Mouse (Mus musculus): ENCODE data around the gene Sox8.

Sox8 gene

DNA sequence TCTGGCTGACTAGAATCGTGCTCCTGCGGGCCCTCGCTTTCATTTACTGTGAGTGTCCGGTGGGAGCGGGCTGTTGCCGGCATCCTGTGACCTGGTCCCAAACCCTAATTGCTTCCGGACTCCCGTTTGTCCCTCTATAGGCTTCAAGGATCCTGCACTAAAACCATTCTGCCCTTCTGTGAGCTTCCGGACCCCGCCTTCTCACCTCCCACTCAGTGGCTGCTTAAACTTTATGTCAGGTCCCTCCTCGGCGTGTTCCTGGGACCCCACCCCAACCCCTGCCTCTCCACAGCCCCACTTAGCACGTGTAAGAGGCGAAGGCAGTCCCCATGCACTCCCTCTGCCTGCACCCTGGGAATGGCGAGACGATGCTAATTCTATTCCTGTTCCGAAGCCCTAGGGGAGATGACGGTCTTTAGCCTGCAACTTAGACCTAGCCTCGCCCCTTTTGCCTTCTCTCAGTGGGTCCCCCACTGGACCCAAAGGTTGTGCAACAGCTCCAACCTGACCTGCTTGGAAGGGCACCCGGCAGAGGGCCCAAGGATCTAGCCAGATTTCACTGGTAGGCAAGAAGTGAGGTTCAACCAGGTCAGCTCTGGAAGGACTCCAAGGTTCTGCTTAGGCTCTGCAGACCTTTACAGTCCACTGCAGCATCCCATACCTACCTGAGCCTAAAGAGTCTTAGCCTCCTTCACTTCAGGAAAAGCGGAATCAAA lies 9.0 kb upstream of the Sox8 start:
- no peak for DNase-seq

DNA sequence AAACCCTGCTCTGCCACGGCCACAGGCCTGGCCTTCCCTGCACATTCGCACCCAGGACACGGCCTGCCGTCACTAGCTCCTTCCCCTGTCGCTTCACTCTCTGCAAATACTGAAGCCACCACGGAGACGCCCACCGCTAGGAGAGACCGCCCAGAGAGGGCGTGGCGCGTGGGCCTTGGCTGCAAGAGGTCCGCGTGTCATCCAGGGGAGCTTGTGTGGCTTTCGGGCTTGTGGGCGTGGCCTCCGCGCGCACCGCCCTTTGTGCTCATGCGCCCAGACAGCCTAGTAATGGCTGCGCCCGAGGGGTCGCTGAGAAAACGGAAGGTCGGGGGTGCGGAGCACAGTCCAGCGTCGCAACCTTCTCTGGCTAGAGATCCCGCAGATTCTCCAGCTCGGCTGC lies 8.4 kb upstream of the Sox8 start, which contains the start of gene Lmf1:
Gene Lmf1 (plus strand): TSS at position 166 of the 400 bp plus-strand sequence.
- peak; percentile 98 to 99 for DNase-seq

DNA sequence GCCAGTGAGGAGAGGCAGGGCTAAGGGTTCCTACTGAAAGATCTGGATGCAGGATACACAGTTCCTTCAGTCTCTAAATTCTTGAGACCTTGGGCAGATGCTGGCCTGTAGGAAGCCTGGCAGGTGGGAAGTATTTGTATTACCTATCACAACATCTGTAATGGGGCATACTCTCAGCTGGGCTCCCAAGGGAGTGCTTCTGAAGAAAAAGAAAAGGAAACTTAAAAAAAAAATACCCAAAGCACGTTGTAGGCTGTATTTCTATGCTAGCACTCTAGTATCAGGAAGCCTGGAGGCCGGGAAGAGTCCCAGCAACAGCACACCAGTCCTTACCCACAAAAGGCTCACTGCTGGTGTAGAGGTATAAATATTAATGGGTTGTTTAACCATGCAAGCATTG lies 7.2 kb upstream of the Sox8 start:
- DNase-seq, result no peak

DNA sequence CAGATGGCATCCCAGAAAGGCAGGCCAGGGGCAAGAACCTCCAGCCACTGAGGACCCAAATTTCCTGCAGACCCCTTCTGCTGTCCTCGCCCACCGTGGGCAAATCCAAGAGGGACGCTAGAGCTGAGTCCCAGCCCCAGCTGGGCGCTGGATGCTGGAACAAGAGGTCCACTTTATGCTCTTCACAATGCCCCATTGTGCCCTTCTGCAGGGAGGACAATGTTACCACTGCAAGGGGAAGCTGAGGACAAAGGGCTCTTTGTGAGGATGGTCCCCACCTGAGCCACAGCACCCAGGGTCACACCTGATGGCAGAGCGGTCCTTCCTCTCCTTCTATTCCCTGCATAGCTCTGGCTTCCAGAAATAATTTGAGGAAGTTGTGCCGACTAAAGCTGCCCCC lies 6.8 kb upstream of the Sox8 start:
- no peak for DNase-seq

DNA sequence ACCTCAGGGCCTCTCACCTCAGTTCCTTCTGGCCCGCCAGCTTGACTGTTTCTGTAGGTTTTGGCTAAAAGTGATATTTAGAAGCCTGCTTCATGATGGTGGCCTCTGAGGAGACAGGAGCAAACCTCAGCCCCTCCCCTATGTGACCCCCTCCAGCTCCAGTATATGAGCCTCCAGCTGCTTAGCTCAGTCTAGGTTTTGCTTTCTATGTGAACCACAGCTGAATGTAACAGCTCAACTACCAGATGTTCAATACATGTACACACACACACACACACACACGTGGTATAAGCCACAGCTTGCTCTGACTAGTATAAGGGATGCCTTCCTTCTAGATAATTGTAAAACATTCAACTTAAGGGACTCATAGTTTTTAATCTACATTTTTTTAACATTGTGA lies 5.5 kb upstream of the Sox8 start:
- no peak for DNase-seq

DNA sequence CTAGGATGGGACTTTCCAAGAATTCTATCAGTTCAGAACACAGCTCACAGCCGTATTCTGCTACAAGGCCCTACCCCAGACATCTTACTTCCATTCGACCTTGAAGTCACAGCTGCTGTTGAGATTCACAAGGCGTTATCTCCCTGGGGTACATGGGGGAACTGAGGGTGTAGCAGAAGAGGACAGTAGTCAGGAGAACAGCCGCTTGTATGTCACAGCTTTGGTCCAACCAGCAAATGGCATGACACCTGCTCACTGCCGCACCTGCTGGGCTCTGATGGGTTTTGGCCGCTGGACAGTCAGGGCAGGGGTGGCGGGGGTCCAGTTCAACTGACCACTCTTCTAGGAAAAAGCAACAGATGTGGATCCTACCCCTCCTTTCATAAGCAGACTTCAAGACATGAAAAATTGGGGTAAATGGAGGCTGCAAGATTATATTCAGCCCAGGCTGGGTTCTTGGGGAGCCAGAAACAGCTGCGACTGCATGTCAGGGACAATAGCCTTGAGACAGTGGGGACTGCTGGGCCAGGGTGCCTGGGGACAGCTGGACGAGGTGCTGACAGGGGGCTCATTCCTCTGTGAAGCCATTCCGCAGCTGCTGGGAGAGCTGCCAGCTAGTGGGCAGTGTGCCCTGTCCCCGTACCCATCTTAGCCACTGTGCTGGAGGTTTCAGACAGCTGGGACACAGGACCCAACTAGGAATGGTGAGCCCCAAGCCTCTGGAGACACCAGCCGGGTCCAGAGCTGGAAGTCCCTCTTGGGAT lies 4.9 kb upstream of the Sox8 start:
- DNase-seq, result no peak

DNA sequence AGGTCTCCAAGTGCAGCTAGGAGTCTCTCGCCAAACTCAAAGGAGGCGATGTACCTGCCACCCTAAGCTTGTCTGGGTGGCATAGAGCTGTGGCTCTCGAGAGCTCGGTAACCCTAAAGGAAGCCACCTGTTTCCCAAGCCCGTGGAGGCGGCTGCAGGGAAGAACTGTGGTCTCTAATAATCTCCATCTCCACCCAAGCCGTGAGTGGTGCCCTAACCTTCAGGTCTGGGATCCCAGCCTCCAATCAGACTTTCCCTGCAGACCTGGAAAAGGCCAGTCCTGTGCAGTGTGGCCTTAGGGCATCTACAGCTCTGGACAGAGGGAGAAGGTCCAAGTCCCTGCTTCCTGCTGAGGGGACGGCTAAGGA lies 951 bp upstream of the Sox8 start:
- no peak for DNase-seq

DNA sequence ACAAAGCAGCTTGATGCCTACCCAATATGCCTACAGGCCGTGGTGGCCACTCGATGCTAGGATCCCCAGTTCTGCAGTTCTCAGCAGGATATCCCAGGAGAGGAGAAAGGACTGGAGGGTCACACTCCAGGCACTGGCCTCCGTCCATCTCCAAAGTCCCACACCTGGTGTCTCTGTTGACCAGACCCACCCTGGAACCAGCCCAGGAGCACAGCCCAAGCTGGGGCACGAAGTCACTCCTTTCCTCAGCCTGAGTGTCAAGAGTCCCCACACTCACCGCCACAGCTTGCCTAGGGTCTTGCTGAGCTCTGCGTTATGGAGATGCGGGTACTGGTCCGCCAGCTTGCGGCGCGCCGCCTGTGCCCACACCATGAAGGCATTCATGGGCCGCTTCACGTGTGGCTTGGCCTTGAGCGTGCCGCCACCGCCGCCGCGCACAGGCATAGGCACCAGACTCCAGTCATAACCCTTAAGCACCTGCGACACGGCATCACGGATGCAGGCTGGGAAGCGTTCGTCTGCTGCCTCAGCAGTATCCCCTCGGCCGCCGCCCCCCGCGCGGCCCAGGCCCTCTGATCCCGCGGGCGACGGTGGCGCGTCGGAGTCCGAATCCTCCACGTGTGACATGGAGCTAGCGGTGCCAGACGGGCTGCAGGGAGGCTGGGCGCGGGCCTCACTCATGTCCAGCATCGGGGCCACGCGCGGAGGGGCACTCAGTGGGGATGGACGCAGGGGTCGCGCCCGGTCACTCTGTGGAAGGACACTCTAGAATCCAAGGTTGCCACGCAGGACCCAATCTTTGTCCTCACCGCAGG lies 446 bp downstream of the Sox8 start:
- peak in 1 of 2 experiments; percentile 43 for DNase-seq

DNA sequence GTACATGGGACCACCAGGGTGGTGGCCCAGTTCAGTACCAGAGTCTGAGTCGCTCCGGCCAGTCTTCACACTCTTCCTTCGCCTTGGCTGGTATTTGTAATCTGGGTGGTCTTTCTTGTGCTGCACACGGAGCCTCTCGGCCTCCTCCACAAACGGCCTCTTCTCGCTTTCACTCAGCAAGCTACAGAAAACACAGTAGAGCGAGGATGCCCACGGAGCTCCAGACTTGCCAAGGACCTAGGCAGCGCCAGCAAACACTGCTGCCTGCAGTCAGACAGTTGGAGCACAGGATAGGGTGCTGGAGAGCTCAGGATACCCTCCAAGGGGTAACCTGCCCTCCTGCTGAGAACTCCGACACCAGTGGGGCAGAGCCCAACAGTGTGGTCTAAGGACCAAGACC lies 1.6 kb downstream of the Sox8 start:
- DNase-seq, result no peak

DNA sequence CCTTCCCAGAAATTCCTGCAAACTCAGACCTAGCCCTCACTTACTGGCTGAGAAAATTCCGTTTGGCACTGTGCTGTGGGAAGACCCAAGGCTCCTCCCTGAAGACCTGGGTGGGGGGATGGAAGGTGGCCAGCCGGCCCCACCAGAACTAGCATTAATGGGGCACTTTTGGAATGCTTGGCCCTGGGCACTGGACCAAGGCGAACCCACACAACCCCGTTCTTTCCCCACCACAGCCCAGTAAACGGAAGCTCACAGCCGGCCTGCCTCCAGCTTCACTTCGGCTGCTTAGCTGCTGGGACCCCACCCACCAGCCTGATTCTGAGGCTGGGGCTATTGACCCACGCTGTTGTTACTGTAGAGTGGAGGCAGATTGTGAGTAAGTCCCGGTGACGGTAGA lies 2.3 kb downstream of the Sox8 start:
- DNase-seq, result peak in 1 of 2 experiments; percentile 17

DNA sequence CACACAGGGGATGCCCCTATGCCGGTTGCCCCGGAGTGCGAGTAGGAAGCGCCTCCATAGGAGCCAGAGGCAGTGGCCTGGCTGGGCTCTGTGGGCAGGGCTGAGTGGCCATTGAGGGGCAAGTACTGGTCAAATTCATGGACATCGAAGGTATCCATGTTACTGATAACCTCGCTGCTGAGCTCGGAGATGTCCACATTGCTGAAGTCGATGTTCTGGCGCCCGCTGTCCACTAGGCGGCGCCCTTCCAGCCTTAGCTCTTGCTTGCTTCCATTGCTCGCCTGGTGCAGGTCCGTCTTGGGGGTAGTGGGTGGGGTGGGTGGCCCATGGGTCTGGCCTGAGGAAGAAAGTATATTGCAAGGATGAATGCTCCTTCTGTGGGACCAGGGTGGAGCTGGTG lies 2.7 kb downstream of the Sox8 start:
- peak; percentile 82 to 83 for DNase-seq

DNA sequence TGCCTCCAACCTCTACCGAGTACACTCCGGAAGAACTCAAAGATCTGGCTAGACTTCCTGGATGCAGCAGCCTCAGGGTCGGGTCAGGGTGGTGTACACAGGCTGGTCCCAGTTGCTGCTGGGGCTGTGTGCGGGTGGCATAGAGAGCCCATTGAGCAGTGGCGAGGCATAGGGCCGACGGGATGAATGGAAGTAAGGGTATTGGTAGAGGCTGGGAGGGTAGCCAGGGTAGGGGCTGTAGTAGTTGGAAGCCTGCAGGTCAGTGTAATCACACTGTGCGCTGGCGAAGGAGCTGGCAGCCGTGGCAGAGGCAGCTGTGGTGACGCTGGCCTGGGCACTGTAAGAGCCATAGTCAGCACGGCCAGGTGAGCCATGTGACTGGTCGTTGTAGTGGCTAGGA lies 3.2 kb downstream of the Sox8 start:
- DNase-seq, result no peak

DNA sequence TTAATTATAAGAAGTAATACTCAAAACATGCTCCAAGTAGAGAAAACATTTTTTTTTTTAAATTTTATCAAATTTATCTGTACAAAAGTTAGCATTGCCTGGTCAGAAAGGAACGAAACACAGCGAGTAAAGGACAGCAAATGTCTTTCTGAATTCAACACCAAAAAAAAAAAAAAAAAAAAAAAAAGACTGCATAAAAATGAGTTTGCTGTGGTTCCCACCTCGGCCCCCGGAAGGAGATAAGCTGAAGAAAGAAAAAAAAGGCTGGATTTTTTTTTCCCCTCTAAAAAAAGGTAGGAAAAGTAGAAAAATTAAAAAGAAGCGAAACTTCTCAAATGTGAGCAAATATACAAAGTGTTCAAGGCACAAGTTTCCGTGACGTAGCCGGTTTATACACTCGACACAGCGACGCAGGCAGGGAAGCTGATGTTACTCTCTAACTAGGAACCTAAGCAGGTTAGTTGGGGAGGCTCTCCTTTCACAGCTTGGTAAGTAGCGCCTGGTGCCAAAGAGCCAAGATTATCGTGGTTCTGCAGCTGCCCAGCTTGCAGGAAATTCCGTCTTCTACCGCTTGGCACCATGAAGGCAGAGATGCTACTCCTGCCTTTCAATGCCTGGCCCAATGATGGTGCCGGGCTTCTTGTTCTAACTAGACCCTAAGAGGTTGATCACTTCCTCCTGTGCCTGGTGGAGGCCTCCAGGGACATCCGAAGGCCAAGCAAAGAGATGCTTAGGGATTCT lies 4.5 kb downstream of the Sox8 start:
- no peak for DNase-seq

DNA sequence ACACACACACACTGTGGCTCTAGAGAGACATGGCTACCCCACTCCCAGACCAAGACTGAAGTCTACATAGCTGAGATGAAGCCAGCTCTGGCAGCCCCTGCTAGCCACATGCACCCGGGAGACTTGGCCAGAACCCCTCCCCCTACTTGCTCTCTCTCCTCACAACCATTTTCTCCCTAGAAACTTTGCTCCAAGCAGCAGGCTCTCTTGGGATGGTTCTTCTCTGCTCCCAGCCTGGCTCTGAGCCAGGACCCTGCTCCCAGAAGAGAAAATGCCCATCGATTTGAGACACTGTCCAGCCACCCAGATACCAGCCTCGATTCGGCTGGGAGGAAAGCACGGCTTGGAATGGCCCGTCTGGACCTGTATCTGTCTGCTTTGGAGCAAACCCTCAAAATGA lies 5.2 kb downstream of the Sox8 start:
- peak in 1 of 2 experiments; percentile 20 for DNase-seq

DNA sequence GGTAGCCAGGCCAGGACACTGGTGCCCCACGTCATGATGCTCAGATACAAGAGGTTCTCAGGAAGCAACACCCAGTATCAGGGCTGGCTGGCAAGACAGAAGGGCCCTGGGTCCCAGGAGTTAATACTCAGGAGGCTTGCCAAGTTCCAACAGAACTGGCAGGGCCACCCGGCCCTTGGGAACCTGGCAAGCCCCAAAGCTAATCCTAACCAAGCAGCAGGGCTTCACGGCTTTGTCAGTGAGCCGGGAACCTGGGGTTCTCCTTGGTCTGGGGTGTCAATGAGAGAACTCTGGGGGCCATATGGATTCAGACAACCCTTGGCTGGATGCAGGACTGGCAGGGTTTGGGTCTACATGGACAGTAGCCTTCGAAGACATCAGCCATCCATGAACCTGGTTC lies 6.0 kb downstream of the Sox8 start:
- no peak for DNase-seq

DNA sequence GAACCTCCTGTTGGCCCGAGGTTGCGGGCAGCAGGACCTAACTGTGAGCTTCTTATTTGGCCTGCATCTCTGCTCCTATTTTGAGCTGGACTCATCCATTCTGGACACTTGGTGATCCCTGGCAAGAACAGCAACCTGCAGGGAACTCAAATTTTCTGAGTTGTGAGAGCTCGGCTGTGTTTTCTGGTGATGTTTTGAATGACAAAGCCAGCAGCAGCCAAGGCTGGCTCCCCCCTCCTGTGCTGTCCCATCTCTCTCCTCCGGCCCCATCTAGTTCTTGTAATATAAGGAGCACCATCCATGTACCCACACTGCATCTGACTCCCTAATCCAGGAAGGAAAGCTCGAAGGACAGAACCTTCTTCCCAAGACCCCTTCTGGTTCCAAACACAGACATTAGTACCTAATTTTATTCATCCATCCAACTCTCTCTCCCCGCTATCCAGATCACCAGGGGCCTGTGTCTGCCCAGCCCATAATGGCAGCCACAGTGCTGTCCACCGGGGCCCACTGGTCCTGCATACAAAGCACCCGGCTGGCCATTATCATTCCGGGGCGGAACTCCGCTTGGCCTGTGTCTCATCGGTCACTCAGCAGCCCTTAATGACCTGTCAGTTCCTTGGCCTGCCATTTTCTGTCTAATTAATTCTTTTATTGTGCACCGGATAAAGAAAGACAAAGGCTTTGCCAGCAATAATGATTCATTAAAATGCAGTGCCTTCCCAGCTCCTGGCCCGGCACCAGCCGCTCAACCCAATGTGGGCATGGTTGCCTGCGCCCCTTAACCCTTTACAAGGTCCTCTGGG lies 9.1 kb downstream of the Sox8 start:
- DNase-seq, result no peak

DNA sequence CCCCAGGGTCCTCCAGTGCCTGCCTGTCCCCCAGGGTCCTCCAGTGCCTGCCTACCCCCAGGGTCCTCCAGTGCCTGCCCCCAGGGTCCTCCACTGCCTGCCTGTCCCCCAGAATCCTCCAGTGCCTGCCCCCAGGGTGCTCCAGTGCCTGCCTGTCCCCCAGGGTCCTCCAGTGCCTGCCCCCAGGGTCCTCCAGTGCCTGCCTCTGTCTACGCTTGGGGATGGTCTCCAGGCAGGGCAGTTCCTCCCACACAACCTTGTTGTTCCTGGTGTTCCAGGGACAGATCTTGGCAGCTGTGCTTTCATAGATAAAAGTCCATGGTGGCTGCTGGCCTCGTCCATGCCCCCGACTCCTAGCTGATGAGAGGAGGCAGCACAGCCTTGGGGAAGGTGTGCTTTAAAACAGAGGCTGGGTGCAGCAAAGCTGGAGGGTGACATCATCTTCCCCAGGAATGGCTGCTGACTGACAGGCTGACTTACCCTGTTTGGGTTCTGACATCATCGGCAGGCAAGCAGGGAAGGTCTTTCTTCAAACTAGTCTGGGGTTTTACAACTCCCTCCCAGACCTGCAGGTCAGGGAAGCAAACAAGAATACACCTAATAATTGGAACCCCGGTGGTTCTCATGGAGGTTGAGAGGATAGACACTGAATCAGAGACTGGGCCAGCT lies 9.8 kb downstream of the Sox8 start:
- no peak for DNase-seq

DNA sequence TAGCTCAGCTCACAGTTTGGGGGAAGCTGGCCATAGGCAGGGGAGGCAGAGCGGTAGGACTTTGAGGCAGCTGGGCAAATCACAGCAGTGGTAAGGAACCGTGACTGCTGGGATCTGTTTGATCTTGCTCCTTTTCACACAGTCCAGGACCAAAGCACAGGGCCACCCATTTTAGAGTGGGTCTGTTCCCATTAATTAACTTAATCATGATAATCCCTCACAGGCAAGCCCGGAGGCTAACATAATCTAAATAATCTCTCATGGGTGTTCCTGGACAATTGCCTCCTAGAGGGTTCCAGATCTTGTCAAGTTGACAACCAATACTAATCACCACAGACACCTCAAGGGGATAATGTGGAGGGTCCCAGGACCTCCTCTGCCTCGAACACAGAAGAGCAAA lies 10.9 kb downstream of the Sox8 start:
- DNase-seq, result no peak

DNA sequence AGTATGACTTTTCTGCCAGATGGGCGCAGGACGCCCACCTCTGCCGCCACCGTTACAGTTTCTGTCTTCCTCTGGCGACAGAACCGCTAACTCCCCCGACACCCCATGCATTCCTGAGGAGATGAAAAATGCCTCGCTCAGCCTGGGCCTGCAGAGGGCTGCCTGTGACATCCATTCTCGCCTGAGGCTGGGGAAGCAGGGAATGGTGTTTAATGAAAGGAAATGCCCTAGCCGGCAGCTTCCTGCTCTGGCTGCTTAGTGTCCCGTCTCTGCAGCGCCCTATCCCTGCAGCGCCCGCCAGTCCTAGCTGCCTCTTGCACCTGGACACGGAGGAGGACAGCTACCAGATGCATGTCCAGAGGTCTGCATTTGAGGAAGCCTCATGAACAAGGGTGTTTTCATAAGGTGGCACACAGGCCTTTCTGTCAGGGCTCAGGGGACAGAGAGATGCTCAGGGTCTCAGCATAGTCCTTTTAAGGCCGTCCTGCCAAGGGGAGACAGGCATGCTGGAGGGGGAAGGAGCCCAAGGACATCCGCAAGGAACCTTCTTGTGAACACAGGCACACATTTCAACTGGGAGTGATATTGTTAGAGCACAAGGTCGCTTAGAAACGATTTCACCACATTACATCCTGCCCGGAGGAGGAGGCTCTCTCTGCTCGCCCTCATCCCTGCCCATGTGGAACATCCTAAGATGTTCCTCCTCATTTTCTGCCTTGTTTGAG lies 13.7 kb downstream of the Sox8 start:
- peak; percentile 59 to 72 for DNase-seq

All from kidney, postnatal 4 days (tissue).